Mouse (Mus musculus): Measurements from ENCODE around the gene Defb45. TPM values are rescaled to one million over a fixed set of nuclear protein-coding genes. Genes with fewer than 3 reads are reported as not detected.

The Defb45 gene
- total RNA-seq, 2 experiments from 2014 or later: not detected

GRCm38 (mm10) chr2:152612193-152612592 is 13.0 kb upstream of the Defb45 start:
- intact Hi-C loops (cut with DNase I): loop anchor here (10.0 kb wide), 1 partner anchor 143 kb away; the partner anchor contains the start of gene Cox4i2
- DNase-seq: no peak

DNA sequence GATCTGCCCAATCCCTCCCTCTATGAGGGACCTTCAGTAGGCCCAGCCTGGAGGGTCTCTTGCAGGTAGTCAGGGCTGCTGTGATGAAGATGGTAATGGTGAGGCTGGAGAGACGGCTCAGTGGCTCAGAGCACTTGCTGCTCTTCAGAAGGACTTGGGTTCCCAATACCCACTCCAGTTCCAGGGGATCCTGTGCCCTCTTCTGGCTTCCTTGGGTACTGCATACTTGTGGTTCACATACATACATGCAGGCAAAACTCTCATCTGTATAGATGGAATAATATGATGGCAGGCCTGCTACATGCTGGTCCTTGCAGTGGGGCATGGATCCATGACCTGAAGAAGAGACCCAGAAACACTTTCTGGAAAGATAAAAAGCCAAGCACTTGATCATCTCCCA is 9.5 kb upstream of the Defb45 start:
- no peak for DNase-seq
- intact Hi-C loops (cut with DNase I): no loop called here

- DNase-seq: no peak
- intact Hi-C loops (cut with DNase I): no loop called here
These were observed 8.5 kb upstream of the Defb45 start for GRCm38 (mm10) chr2:152607746-152608145.

- intact Hi-C loops (cut with DNase I): loop anchor here (5.0 kb wide), 1 partner anchor 52 kb away; no protein-coding TSS in a partner anchor
- DNase-seq: peak; percentile 48 to 64
These were observed 4.9 kb upstream of the Defb45 start, which contains the start of gene Defb36 for GRCm38 (mm10) chr2:152604057-152604456. TSS of gene Defb36 (plus strand) at chr2:152604327.

DNA sequence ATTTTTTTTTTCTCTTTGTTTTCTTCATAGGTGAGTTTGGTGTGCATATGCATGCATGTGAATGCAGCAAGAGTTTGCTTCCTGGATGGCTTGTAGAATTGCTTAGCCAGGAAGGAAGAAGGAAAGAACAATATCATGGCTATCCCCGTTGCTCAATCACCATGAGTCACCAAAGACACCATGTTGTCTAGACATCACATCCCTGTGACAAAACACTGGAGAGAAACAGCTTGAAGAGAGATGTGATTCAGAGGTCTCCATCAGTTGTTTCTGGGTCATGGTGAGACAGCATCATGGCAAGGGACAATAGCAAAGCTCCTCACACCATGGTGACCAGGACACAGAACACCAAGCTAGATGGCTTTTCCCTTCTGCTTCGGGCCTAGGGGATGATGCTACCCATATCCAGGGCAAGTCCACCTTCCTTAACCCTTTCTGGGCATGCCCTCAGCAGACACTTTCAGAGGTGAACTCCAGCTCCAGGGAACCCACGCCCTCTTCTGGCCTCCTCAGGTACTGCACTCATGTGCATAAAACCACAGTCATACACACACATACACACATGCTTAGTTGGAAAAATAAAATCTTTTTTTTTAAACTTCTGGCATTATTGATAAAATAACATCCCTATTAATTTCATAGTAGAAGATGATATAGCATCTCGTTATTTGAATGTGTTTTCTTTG is 2.2 kb upstream of the Defb45 start:
- intact Hi-C loops (cut with DNase I): loop anchor here (5.0 kb wide), 1 partner anchor 49 kb away; no protein-coding TSS in a partner anchor

DNA sequence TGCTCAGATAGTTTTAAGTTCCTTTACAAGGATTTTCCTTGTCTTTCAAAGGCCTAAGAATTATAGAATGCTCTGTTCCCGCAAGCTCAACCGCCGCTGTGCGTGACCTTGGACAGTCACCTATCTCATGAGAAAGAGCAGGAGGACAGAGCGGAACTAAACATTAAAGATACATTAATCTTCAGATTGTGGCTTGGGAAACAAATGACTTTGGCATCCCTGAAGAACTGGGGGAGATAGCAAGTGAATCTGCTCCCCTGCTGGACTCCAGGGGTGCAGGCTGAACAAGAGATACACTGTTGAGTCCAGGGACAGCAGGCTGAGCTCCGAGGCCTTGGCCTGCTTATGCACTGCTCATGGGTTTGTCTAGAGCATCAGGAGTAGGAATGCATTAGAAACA is 877 bp upstream of the Defb45 start:
- intact Hi-C loops (cut with DNase I): loop anchor here (5.0 kb wide), 1 partner anchor 48 kb away; no protein-coding TSS in a partner anchor
- DNase-seq: no peak

More for the DNA sequence above, 2.2 kb upstream of the Defb45 start:
- DNase-seq: no peak

DNA sequence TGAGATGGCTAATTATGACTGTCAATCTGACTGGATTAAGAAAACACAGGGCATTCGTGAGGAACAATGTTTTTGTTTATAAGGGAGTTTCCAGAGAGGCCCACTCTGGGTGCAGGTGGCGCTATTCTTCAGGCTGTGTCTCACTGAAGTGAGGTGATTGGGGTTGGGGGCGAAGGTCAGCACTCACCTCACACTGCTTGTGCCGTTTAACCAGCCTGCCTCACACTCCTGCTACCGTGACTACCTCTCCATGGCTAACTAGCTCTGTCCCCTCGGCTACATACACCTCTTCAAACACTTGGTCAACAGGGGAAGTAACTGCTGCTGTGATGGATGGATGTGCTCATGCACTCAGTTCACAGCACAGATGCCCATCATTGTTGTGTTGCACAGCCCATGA is 10.2 kb downstream of the Defb45 start:
- DNase-seq: no peak
- intact Hi-C loops (cut with DNase I): no loop called here

- no peak for DNase-seq
- intact Hi-C loops (cut with DNase I): no loop called here
These were observed 10.7 kb downstream of the Defb45 start for GRCm38 (mm10) chr2:152588450-152588849.

DNA sequence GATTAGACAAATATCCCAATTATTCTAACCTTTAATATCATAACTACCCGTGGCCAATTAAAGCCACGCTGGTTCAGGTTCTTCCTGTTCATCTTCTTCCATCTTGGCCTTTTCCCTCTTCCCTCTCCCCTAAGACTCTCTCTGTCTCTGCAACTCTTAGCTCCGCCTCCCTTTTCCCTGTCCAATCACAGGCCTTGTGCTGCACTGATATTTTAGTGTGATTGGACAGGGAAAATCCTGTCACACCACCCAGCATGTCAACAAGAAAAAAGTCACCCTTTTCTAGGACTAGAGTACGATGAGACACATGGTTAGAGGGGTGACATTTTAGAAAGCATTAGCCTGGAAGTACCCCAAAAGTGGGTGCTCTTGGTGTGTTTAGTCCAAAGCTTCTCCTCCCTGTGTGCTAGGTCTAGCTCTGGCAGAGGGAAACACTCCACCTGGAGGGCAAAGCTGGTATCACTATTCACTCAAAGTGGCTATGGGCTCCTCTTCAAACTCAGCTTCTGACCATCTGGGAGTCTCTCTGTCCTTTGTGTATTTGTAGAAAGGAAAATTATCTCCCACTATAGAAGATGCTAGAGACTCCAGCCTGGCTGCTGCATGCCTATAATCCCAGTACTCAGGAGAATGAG is 12.2 kb downstream of the Defb45 start:
- intact Hi-C loops (cut with DNase I): no loop called here

DNA sequence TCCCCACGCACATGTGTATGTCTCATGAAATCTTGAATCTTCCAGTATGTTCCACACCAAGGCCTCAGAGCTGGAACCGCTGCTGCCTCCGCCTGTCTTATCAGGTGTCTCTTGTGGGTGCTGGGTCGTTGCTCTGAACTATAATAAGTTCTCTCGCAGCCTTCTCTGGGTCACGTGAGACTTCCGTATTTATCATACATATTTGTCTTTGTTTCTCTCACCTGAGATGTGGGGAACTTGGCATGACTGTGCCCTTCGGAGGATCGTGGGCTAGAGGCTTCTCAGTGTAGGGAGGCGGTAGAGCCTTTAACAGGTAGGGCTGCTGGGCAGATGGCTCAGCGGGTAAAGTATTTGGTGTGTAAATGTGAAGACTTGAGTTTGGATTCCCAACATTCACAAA is 18.6 kb downstream of the Defb45 start:
- DNase-seq: no peak
- intact Hi-C loops (cut with DNase I): no loop called here

More for the DNA sequence above, 12.2 kb downstream of the Defb45 start:
- peak in 1 of 2 experiments; percentile 29 for DNase-seq

DNA sequence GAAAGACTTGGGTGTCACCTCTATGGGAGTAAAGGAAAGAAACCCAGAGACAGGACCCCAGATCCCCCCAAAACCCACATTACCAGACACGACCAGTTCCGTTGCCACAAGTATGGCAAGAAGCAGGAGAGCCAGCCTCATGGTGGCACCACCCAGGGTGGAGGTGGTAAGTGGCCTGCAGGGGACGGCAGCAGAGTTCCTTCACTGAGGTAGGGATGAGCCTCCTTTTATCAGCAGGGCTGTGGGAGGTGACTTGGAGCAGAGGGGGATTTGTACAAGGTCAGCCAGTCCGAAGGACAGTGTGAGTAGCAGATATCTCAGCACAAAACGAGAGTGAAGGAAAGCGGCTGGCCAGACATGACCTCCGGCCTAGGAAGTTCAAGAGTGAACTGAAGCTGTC is 19.1 kb downstream of the Defb45 start, which contains the start of gene Defb19:
Gene Defb19 (minus strand): TSS at position 206 of the 400 bp plus-strand sequence.
- no peak for DNase-seq
- intact Hi-C loops (cut with DNase I): no loop called here

DNA sequence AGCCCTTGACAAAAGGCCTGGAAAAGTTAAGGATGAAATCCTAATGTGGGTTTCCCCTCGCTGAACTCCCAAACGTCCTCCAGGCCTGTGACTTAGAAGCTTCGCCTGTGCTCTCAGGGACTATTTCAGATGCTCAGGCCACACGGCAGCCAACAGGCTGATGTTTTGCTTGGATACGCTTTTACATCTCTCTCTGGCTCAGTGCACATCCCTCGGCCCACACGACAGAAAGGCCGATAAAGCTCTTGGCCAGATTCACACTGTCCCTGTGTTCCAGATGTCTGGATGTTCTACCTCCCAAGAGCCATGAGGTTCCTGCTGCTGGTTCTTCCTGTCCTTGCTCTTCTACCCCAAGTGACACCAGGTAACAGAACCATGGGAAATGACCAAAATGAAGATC is 25.7 kb downstream of the Defb45 start:
- DNase-seq: peak in 1 of 2 experiments; percentile 9

DNA sequence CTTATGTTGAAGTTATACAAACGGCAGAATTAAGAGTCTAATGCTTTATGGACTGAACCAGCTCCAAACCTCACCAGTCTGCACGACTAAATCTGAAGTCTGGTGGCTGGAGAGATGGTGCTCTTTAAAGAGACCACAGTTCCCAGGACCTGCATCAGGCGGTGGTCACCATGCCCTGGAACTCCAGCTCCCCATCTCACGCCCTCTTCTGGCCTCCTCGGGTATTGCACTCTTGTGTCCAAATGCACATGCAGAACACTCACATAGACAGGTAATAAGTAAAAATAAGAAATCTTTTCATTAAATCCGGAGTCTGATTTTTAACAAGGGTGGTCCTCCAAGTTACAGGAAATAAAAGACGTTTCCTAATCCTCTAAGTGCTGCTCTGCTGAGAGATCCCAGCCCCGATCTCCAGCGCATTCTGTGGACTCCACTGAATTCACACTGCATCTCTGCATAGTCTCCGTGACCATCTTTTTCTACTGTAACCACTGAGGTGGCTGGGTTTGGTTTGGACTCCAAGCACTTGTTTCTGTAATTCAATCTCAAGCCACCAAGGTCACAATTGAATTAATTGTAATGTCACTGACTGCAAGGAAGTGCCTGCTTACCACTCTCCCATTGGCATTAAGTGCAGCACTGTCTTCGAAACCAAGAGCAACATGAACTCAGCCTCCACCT is 26.9 kb downstream of the Defb45 start, which contains the start of gene Defb21:
Gene Defb21 (plus strand): TSS at position 631 of the 681 bp plus-strand sequence.
- DNase-seq: peak in 1 of 2 experiments; percentile 14
- intact Hi-C loops (cut with DNase I): no loop called here

More for the DNA sequence above, 25.7 kb downstream of the Defb45 start:
- intact Hi-C loops (cut with DNase I): no loop called here

GRCm38 (mm10) chr2:152570313-152570712 is 28.9 kb downstream of the Defb45 start:
- DNase-seq: no peak

GRCm38 (mm10) chr2:152569881-152570280 is 29.3 kb downstream of the Defb45 start:
- intact Hi-C loops (cut with DNase I): no loop called here
- DNase-seq: no peak

More at GRCm38 (mm10) chr2:152570313-152570712, 28.9 kb downstream of the Defb45 start:
- intact Hi-C loops (cut with DNase I): no loop called here

GRCm38 (mm10) chr2:152569038-152569437 is 30.2 kb downstream of the Defb45 start, which contains the start of gene Gm17416:
TSS of gene Gm17416 (plus strand) at chr2:152569338.
- intact Hi-C loops (cut with DNase I): no loop called here
- no peak for DNase-seq

GRCm38 (mm10) chr2:152556655-152557054 is 42.5 kb downstream of the Defb45 start:
- intact Hi-C loops (cut with DNase I): no loop called here
- DNase-seq: no peak

DNA sequence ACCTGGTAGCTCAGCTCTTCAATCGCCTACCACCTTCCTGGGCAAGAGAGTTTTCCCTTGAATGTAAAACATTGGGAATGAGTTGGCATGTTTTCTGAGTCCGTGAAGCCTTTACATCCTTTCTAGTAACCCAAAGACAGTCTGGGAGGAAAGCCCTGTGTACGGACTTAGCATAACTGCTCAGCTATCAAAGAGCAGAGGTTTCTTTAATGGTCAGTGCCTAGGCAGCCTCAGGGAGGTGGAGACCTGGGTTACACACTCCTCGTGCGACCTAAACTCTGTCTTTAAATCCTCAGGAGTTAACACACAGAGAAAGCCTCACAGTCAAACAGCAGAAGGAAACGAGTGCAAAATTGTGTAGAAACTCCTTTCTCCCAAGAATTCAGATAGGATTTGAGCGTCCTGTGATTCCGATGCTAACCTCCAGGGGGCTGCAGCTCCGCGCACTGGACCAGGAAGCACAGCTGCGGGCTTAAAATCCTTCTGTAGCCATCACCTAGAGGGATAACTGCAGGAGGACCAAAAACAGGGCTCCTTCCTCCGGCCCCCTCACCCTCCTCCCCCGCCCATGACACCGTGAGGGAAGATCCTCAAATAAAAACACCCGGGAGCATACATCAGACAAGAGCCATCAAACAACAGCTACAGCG is 45.3 kb downstream of the Defb45 start:
- intact Hi-C loops (cut with DNase I): loop anchor here (5.0 kb wide), 2 partner anchors 48 to 103 kb away; partner anchors contain the start of gene Defb36
- peak; percentile 65 to 77 for DNase-seq

DNA sequence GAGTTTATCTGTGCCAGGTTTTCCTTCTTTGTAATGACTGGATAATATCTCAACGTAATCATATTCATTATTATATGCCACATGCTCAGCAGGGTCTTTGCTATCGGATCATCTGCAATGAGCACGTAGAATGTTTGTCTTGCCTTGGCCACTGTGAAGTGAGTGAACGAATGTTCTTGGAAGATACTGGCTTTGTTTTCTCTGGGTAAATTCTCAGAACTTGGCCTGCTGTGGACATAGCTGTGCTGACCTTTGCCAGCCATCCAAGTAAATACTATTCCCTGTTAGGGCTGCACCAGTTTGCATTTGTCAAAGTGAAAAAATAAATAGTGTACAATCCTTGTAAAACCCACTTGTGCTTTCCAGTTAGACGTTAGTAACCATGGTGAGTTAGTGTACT is 51.1 kb downstream of the Defb45 start:
- DNase-seq: no peak
- intact Hi-C loops (cut with DNase I): no loop called here

DNA sequence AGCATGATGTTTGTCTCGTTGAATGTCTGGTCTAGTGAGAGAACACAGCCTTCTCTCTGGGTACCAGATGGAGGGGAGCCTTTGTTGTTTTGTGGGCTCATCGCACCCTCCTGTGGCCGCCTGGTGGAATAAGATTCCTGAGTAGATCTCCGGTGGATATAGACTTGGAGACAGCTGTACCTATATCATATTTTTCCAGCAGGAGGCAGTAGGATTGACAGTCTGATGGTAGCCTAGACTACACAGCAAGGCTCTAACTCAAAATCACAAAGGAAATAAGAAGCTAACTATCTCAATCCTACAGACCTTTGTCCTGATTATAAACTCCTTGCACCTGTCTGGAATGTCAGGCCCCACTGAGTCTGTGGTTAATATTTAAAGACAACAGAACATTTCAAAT is 54.5 kb downstream of the Defb45 start:
- peak in 1 of 2 experiments; percentile 23 for DNase-seq
- intact Hi-C loops (cut with DNase I): loop anchor here (5.0 kb wide), 2 partner anchors 72 to 92 kb away; no protein-coding TSS in a partner anchor
